Mouse (Mus musculus): ENCODE results near the gene Dct. TPM values are rescaled to one million over a fixed set of nuclear protein-coding genes. Genes with fewer than 3 reads are reported as not detected.

The Dct gene
- polyA plus RNA-seq, 1 experiment from 2014 or later = 0.67 TPM

DNA sequence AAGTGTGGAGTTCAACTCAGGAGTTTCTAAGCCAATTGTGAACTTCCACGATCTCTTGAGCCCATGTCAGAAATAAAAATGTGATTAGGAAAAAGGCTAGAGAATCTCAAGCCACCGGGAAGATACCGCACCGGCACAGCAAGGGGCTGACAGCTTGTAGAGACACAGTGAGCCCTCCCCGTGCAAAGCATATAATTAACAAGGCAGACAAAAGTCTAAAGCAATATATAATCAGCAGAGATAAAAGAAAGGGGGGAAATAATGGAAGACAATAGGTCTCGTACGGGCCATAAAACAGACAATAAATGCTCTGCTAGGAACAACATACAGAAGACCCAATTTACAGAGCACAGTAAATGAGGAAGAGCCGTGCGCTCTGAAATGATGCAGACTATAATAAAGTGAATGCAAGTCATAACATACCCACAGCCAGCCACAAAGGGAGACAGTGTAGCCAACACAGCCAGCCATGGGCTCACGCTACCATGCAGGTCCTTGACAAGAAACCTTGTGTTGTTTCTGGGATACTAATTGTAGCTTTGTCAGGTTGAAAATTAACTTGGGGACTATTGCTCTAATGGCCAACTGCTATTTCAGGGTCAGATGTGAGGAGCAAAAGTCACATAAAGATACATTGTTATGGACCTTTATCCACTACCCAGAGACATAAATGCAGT is 30.0 kb downstream of the Dct start:
- WGBS = 57% methylated on average over 10 of the region's 10 CpGs
- no peaks in the 10 kb centered on the region for H3K9me3 ChIP-seq (replicated peaks; ENCODE audit: control insufficient read depth, low read length, poor library complexity, severe bottlenecking)

GRCm38 (mm10) chr14:118019314-118019713 is 32.7 kb downstream of the Dct start:
- WGBS = 87% methylated on average over 5 of the region's 5 CpGs
- Histone ChIP-seq H3K4me3 (ENCODE audit: low read depth, low read length) (no peak overlapping the region), H3K4me1 (ENCODE audit: control insufficient read depth, insufficient read depth, low read length) (no peaks in the 10 kb centered on the region), H3K9me3 (replicated peaks; ENCODE audit: control insufficient read depth, low read length, poor library complexity, severe bottlenecking) (no peaks in the 10 kb centered on the region), H3K27me3 (ENCODE audit: control insufficient read depth, insufficient read depth, low read depth, low read length) (no peaks in the 10 kb centered on the region), H3K4me2 (ENCODE audit: low read length) (no peak overlapping the region), H3K27ac (ENCODE audit: low read length) (no peak overlapping the region), H3K9ac (ENCODE audit: low read depth, low read length) (no peak overlapping the region), H3K36me3 (ENCODE audit: control insufficient read depth, insufficient read depth, low read length) (no peaks in the 10 kb centered on the region)
- ATAC-seq = no peak

More for the DNA sequence above, 30.0 kb downstream of the Dct start:
- H3K4me1 ChIP-seq (ENCODE audit: control insufficient read depth, insufficient read depth, low read length) = no peaks in the 10 kb centered on the region
- ATAC-seq = no peak
- H3K4me2 ChIP-seq (ENCODE audit: low read length) = no peak overlapping the region
- H3K36me3 ChIP-seq (ENCODE audit: control insufficient read depth, insufficient read depth, low read length) = no peaks in the 10 kb centered on the region
- no peaks in the 10 kb centered on the region for H3K27me3 ChIP-seq (ENCODE audit: control insufficient read depth, insufficient read depth, low read depth, low read length)
- no peak overlapping the region for H3K4me3 ChIP-seq (ENCODE audit: low read depth, low read length)
- H3K9ac ChIP-seq (ENCODE audit: low read depth, low read length) = no peak overlapping the region
- H3K27ac ChIP-seq (ENCODE audit: low read length) = no peak overlapping the region

DNA sequence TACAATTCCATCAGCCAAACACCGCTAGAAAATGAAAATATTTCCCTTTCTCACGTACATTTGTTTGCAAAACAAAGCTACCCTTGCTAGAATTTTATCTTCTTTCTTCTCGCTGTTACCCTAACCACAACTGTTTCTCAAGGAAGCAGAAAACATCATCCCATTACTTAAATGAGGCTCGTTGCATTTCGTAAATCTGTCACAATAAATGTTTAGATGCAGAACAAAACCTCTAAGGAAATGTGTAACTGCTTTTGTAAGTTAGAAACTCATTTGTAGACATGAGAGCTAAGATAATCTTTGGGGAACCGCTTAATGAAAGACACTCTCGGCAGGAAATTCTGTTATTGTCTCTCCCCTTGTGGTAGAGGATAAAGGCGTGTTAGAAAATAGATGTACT is 38.8 kb downstream of the Dct start:
- Histone ChIP-seq H3K4me3 (ENCODE audit: low read depth, low read length) (no peak overlapping the region), H3K9me3 (replicated peaks; ENCODE audit: control insufficient read depth, low read length, poor library complexity, severe bottlenecking) (no peaks in the 10 kb centered on the region), H3K27ac (ENCODE audit: low read length) (no peak overlapping the region), H3K4me2 (ENCODE audit: low read length) (no peak overlapping the region), H3K9ac (ENCODE audit: low read depth, low read length) (no peak overlapping the region), H3K36me3 (ENCODE audit: control insufficient read depth, insufficient read depth, low read length) (no peaks in the 10 kb centered on the region), H3K27me3 (ENCODE audit: control insufficient read depth, insufficient read depth, low read depth, low read length) (no peaks in the 10 kb centered on the region), H3K4me1 (ENCODE audit: control insufficient read depth, insufficient read depth, low read length) (no peaks in the 10 kb centered on the region)
- 67% methylated on average over 8 of the region's 8 CpGs for WGBS
- no peak for ATAC-seq

DNA sequence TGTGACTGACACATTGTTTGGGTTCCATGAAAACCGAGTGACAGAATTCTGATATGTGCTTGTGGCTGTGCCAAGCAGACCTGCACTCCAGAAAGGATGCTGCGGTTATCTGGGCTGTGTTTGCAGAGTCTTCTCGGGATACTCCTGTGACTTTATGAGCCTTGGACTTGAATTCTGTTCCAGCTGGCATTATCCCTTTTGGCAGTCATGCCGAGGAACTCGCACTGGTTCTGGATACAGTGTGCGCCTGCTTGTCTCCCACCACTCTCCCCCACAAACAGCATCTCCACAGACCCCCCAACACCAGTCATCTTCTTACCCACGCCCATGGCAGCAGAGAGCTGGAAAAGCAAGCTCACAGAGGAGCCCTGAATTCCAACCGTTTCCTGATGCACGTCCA is 42.5 kb downstream of the Dct start:
- Histone ChIP-seq H3K36me3 (ENCODE audit: control insufficient read depth, insufficient read depth, low read length) (no peaks in the 10 kb centered on the region), H3K9me3 (replicated peaks; ENCODE audit: control insufficient read depth, low read length, poor library complexity, severe bottlenecking) (no peaks in the 10 kb centered on the region), H3K4me1 (ENCODE audit: control insufficient read depth, insufficient read depth, low read length) (no peaks in the 10 kb centered on the region), H3K4me3 (ENCODE audit: low read depth, low read length) (no peak overlapping the region), H3K27me3 (ENCODE audit: control insufficient read depth, insufficient read depth, low read depth, low read length) (no peaks in the 10 kb centered on the region), H3K9ac (ENCODE audit: low read depth, low read length) (no peak overlapping the region), H3K4me2 (ENCODE audit: low read length) (no peak overlapping the region), H3K27ac (ENCODE audit: low read length) (no peak overlapping the region)
- ATAC-seq = no peak
- 76% methylated on average over 9 of the region's 9 CpGs for WGBS

DNA sequence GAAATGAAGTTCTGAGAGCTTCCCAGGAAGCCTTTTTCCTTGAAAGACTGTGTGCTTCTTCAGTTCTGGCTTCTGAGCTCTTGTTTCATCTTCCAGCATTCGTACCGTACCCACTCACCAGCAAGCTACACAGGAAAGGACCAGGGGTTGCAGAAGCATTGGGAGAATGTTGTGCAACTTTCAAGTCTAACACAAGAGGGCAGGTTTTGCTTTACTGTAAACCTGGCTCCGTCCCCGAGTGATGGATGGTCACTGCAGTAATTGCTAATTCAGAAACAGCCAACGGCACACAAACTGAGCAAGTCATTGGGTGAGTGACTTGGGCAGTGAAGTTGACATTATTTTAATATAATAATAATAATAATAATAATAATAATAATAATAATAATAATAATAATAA is 46.3 kb downstream of the Dct start:
- Histone ChIP-seq H3K4me3 (ENCODE audit: low read depth, low read length) (no peak overlapping the region), H3K36me3 (ENCODE audit: control insufficient read depth, insufficient read depth, low read length) (no peaks in the 10 kb centered on the region), H3K4me2 (ENCODE audit: low read length) (no peak overlapping the region), H3K9me3 (replicated peaks; ENCODE audit: control insufficient read depth, low read length, poor library complexity, severe bottlenecking) (no peaks in the 10 kb centered on the region), H3K9ac (ENCODE audit: low read depth, low read length) (no peak overlapping the region), H3K27ac (ENCODE audit: low read length) (no peak overlapping the region), H3K4me1 (ENCODE audit: control insufficient read depth, insufficient read depth, low read length) (peaks cover 15% of the 10 kb centered on the region; the same call in 1 of the 2 replicates), H3K27me3 (ENCODE audit: control insufficient read depth, insufficient read depth, low read depth, low read length) (no peaks in the 10 kb centered on the region)
- WGBS = 13% methylated on average over 5 of the region's 5 CpGs
- ATAC-seq = peak; percentile 22; the same call in 1 of the 2 replicates

GRCm38 (mm10) chr14:118004434-118004833 is 47.6 kb downstream of the Dct start:
- peaks cover 2% of the 10 kb centered on the region; the same call in 1 of the 2 replicates for H3K27me3 ChIP-seq (ENCODE audit: control insufficient read depth, insufficient read depth, low read depth, low read length)
- 92% methylated on average over 10 of the region's 10 CpGs for WGBS
- no peak overlapping the region for H3K9ac ChIP-seq (ENCODE audit: low read depth, low read length)
- no peaks in the 10 kb centered on the region for H3K36me3 ChIP-seq (ENCODE audit: control insufficient read depth, insufficient read depth, low read length)
- ATAC-seq = no peak
- H3K4me2 ChIP-seq (ENCODE audit: low read length) = no peak overlapping the region
- peaks cover 15% of the 10 kb centered on the region; the same call in 1 of the 2 replicates for H3K4me1 ChIP-seq (ENCODE audit: control insufficient read depth, insufficient read depth, low read length)
- H3K27ac ChIP-seq (ENCODE audit: low read length) = no peak overlapping the region
- H3K9me3 ChIP-seq (replicated peaks; ENCODE audit: control insufficient read depth, low read length, poor library complexity, severe bottlenecking) = no peaks in the 10 kb centered on the region
- no peak overlapping the region for H3K4me3 ChIP-seq (ENCODE audit: low read depth, low read length)

DNA sequence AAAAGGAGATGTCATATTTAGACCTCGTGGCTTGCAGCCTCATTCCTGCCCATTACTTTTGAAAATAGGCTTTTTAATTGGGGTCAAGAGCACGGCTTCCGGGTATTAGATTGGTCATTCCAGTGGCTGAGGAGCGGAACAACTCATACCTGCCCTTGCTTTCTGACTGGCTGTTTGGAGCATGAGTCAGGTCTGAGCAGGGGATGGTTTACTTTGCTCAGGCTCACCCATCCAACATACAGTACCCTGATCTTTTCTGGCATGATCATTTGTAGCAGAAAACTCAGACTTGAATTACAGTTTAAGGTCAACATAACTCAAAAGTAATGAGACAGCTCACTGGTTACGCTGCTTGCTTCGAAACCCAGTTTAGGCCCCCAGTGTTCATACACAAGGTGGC is 58.2 kb downstream of the Dct start:
- no peaks in the 10 kb centered on the region for H3K36me3 ChIP-seq (ENCODE audit: control insufficient read depth, insufficient read depth, low read length)
- no peak for ATAC-seq
- H3K9me3 ChIP-seq (replicated peaks; ENCODE audit: control insufficient read depth, low read length, poor library complexity, severe bottlenecking) = no peaks in the 10 kb centered on the region
- H3K9ac ChIP-seq (ENCODE audit: low read depth, low read length) = no peak overlapping the region
- no peak overlapping the region for H3K27ac ChIP-seq (ENCODE audit: low read length)
- H3K4me1 ChIP-seq (ENCODE audit: control insufficient read depth, insufficient read depth, low read length) = peaks cover 3% of the 10 kb centered on the region; the same call in 1 of the 2 replicates
- no peaks in the 10 kb centered on the region for H3K27me3 ChIP-seq (ENCODE audit: control insufficient read depth, insufficient read depth, low read depth, low read length)
- no peak overlapping the region for H3K4me3 ChIP-seq (ENCODE audit: low read depth, low read length)
- 91% methylated on average over 6 of the region's 6 CpGs for WGBS
- H3K4me2 ChIP-seq (ENCODE audit: low read length) = no peak overlapping the region

GRCm38 (mm10) chr14:117992600-117993256 is 59.3 kb downstream of the Dct start:
- Histone ChIP-seq H3K4me3 (ENCODE audit: low read depth, low read length) (no peak overlapping the region), H3K4me2 (ENCODE audit: low read length) (no peak overlapping the region), H3K27me3 (ENCODE audit: control insufficient read depth, insufficient read depth, low read depth, low read length) (no peaks in the 10 kb centered on the region), H3K27ac (ENCODE audit: low read length) (no peak overlapping the region), H3K9ac (ENCODE audit: low read depth, low read length) (no peak overlapping the region), H3K36me3 (ENCODE audit: control insufficient read depth, insufficient read depth, low read length) (no peaks in the 10 kb centered on the region), H3K9me3 (replicated peaks; ENCODE audit: control insufficient read depth, low read length, poor library complexity, severe bottlenecking) (no peaks in the 10 kb centered on the region), H3K4me1 (ENCODE audit: control insufficient read depth, insufficient read depth, low read length) (peaks cover 3% of the 10 kb centered on the region; the same call in 1 of the 2 replicates)
- ATAC-seq = no peak
- 80% methylated on average over 8 of the region's 8 CpGs for WGBS

GRCm38 (mm10) chr14:117990203-117990602 is 61.8 kb downstream of the Dct start:
- H3K27me3 ChIP-seq (ENCODE audit: control insufficient read depth, insufficient read depth, low read depth, low read length) = no peaks in the 10 kb centered on the region
- no peak overlapping the region for H3K4me3 ChIP-seq (ENCODE audit: low read depth, low read length)
- no peaks in the 10 kb centered on the region; the same call in 1 of the 2 replicates for H3K9me3 ChIP-seq (replicated peaks; ENCODE audit: control insufficient read depth, low read length, poor library complexity, severe bottlenecking)
- ATAC-seq = no peak
- H3K4me2 ChIP-seq (ENCODE audit: low read length) = no peak overlapping the region
- no peak overlapping the region for H3K27ac ChIP-seq (ENCODE audit: low read length)
- no peak overlapping the region for H3K9ac ChIP-seq (ENCODE audit: low read depth, low read length)
- whole genome bisulfite sequencing = 82% methylated on average over 8 of the region's 8 CpGs
- peaks cover 3% of the 10 kb centered on the region; the same call in 1 of the 2 replicates for H3K4me1 ChIP-seq (ENCODE audit: control insufficient read depth, insufficient read depth, low read length)
- no peaks in the 10 kb centered on the region for H3K36me3 ChIP-seq (ENCODE audit: control insufficient read depth, insufficient read depth, low read length)

All from midbrain, embryonic 16.5 days (tissue).